Mouse (Mus musculus) 416B (cell line): ENCODE data around the gene Rhof.

Source experiments
- DNase-seq: peaks from one replicate; pipeline ENCODE4 v3.0.0; 2011; ENCODE audit warnings: low read depth

Rhof gene

GRCm38 (mm10) chr5:123132308-123133071 is at the start of gene Rhof:
Rhof (minus strand) TSS chr5:123132692.
- peak; percentile 97 for DNase-seq

- no peak for DNase-seq
Measured at GRCm38 (mm10) chr5:123181536-123181935, 49.0 kb upstream of the Rhof start.

DNA sequence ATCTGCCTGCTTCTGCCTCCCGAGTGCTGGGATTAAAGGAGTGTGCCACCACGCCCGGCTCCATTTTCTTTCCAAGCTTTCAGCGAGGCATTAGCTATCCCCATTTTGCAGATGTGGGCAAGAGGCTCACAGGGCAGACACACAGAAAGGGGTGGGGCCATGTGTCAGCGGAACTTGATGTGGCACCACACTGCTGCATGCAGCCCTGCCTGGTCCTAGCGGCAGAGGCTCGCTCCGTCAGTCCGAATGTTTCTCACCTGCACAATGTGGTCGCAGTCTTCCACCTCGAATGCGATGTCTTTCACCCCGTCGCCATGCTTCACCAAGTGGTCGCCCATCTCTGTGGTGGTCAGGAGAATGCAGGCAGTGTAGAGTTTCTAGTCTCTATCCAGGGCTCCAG is 47.9 kb upstream of the Rhof start:
- no peak for DNase-seq

DNA sequence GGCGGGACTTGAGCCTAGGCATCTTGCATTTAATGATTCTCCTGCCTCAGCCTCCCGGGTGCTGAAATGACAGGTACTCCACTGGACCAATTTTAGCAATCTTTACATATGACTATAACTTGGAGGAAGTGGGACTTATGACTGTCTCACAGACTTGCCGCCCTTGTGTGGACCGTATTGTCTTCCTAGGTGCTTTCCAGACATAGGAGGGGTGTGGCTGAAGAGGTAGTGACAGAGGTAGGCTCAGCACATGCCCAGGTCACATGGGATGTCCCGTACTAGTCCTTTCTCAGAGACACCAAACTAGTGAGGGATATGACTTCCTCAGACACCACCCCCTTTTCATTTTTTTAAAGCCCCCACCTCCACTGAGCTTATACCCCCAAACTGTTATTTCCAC is 46.3 kb upstream of the Rhof start:
- DNase-seq, result no peak

DNA sequence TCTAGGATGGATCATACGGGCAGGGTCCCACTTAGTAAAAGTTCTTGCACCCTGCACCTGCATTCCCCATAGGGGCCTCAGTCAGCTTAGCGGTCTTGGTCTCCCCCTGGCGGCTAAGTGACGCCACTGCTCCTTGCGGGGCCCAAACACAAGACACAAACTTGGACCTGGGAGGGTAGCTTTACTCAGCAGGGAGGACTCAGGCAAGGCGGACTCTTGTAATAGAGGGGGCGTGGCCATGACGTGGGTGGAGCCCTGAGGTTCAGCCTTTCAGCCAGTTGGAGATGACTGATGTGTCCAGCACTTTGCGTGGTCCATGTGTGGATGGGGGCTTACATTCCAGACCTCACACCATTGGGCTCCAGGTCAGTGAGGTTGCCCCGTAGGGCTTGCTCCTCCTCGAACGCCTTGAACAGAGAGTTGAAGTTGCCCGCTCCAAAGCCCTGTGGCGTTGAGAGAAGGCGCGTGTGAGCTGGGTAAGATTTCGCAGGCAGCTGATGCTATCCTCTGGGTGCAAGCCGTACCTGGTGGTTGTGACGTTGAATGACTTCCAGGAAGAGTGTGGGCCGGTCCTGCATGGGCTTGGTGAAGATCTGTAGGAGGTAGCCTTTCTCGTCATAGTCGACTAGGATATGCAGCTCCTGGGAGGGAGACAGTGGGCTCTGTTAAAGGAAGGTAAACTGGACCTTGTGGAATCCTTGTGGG is 39.3 kb upstream of the Rhof start:
- DNase-seq, result peak; percentile 80

- no peak for DNase-seq
Measured at GRCm38 (mm10) chr5:123170365-123170764, 37.9 kb upstream of the Rhof start.

DNA sequence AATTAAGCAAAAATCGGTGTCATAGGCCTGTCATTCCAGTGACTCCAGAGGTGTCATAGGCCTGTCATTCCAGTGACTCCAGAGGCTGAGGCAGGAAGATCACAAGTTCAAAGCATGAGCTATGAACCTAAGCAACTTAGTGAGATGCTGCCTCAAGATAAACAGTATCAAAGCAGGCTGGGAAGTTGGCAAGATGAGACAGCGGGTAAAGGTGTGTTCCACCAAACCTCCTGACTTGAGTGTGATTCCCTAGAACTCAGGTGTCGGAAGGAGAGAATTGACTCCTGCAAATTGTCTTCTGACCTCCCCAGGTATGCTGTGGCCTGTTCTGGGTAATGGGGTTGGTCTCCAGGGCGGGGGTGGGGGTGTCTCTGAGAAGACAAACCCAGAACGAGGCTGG is 36.8 kb upstream of the Rhof start, which contains the start of gene Psmd9:
Gene Psmd9 (plus strand): TSS at position 130 of the 400 bp plus-strand sequence.
- no peak for DNase-seq

DNA sequence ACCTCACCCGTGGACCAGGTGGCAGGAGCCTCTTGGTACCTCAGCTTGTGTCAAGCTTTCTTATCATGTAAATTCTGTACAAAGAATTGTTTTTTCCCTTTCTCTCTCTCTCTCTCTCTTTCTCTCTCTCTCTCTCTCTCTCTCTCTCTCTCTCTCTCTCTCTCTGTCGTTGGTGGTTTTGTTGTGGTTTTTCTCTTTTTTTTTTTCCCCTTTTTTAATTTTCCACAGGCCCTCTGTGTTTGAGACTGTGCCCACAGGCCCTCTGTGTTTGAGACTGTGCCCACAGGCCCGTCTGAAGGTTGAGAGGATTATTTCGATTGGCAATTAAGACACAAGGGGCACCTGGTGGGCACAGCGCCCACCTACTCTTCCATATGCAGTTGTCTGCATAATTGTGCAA is 35.1 kb upstream of the Rhof start:
- no peak for DNase-seq

GRCm38 (mm10) chr5:123166437-123166836 is 33.9 kb upstream of the Rhof start:
- no peak for DNase-seq

DNA sequence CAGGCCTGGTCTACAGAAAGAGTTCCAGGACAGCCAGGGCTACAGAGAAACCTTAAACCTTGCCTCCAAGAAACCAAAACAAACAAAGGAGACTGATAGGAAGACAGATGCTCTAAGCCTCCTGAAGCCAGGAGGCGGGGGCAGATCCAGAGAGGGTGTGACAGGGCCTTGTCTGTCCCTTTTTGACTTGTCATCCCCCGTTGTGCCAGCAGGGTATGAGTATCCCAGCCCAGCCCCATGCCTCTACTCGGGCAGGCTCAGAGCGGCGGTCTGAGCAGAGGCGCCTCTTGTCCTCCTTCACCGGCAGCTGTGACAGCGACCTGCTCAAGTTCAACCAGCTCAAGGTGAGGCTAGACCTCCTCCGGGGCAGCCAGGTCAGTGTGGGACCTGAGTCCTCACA is 30.4 kb upstream of the Rhof start:
- DNase-seq, result no peak

- no peak for DNase-seq
Measured at GRCm38 (mm10) chr5:123160341-123160740, 27.8 kb upstream of the Rhof start.

GRCm38 (mm10) chr5:123159866-123160265 is 27.4 kb upstream of the Rhof start:
- no peak for DNase-seq

DNA sequence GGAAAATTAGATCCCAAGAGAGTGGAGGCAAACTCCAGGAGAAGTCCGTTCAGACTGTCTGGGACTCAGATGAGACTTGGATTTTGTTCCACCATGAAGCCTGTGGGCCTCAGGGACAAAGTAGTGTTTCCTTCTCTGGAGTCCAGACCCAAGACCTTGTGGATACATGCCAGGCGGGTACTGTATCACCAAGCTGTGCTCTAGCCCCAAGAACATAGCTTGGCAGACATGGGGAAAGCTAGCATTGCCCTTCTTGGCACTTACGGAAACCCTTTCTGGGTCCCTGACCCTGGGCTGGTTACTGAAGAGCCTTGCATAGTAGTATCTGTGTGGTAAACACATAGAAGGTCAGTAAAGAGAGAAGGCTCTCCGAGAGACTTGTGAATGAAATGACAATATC is 27.0 kb upstream of the Rhof start:
- DNase-seq, result no peak

DNA sequence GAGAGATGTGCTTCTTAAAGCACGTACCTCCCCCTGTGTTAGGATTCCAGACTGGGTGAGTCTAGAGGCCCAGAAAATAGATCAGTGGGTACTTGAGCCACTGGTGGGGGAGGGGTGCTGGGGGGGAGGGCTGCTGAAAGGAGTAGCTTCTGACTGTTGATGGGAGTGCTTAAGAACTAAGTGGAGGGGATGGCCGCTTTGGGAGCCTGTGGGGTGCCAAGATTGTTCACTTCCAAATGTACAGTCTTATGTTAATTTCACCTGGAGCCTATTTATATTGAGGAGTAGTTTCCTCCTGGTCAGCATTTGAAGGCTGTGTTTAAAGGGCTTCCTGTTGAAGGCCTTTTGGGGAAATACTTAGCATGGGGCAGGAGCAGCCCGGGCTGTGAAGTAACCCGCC is 25.5 kb upstream of the Rhof start:
- DNase-seq, result no peak

DNA sequence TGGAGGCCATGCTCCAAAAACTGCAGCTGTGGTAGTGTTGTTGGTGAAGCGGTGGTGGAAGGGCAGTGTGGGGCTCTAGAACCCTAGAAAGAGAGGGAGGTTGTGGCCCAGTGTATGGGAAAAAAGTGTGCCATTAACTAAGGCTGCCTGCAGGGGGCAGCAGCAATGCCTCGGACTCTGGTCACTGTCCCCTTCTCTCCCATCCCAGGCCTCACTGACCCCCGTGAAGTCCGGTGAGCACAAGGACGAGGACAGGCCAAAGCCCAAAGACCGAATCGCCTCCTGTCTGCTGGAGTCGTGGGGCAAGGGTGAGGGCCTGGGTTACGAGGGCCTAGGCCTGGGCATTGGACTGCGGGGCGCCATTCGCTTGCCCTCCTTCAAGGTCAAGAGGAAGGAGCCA is 24.3 kb upstream of the Rhof start:
- DNase-seq, result no peak

- peak; percentile 86 for DNase-seq
Measured at GRCm38 (mm10) chr5:123155425-123155824, 22.9 kb upstream of the Rhof start.

- no peak for DNase-seq
Measured at GRCm38 (mm10) chr5:123152901-123153300, 20.4 kb upstream of the Rhof start.

- DNase-seq, result no peak
Measured at GRCm38 (mm10) chr5:123151707-123152362, 19.3 kb upstream of the Rhof start.

DNA sequence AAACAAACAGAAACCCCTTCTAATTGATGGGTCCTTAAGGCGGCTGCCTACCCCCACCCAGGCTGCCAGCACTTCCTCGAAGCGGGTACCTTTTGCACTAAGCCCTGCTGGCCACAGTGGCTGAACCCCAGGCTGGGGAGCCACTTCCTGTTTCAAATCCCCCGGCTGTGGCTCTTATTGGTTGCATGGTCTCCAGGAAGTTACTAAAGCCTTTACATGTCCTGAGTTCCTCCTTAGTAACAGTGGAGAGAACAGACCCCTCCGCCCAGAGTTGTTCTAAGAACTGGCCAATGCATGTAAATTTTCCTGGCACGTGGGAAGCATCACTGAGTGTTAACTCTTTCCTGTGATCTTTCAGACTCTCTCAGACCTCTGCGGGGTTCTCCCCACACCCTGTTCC is 18.6 kb upstream of the Rhof start:
- peak; percentile 92 for DNase-seq

GRCm38 (mm10) chr5:123150641-123151040 is 18.1 kb upstream of the Rhof start:
- DNase-seq, result no peak

GRCm38 (mm10) chr5:123149451-123150400 is 17.2 kb upstream of the Rhof start:
- DNase-seq, result peak; percentile 90
